Mouse (Mus musculus): ENCODE results near the gene Ddx41.

- TF ChIP-seq POLR2A (IDR thresholded peaks at IDR 0.05; ENCODE audit: borderline replicate concordance, extremely low read depth, insufficient read depth, insufficient read length, poor library complexity, severe bottlenecking) (no peak), CTCF (IDR thresholded peaks at IDR 0.05; ENCODE audit: borderline replicate concordance, extremely low read depth, insufficient read depth, insufficient read length) (no peak)
Observed at GRCm38 (mm10) chr13:55548426-55548825, 12.0 kb upstream of the Ddx41 start.

Measured in brain, embryonic 14.5 days (tissue).